In genomic region chr10:37589009-37589408, GRCm38 (mm10) we compare ENCODE assay signal across 31 mouse cellular contexts.
"Had no signal": no experiment of that assay in that cellular context is flagged by ENCODE, and none has a peak within 500 bp of the region (broad histone marks: within the 10 kb centered on the region; RNA-seq: fewer than 3 reads in every experiment).

No protein-coding gene starts in this region.

- H3K36me3 ChIP-seq: limb, embryonic 10.5 days; limb, embryonic 12.5 days; limb, embryonic 13.5 days; limb, embryonic 15.5 days; liver, embryonic 12.5 days; liver, embryonic 13.5 days; liver, embryonic 15.5 days; lung, embryonic 15.5 days; midbrain, embryonic 10.5 days; midbrain, embryonic 12.5 days; midbrain, embryonic 13.5 days; midbrain, embryonic 15.5 days; neural tube, embryonic 12.5 days; neural tube, embryonic 13.5 days had no signal

- H3K4me2 ChIP-seq: limb, embryonic 12.5 days; limb, embryonic 13.5 days; limb, embryonic 15.5 days; liver, embryonic 11.5 days; liver, embryonic 12.5 days; liver, embryonic 13.5 days; liver, embryonic 15.5 days; lung, embryonic 14.5 days; lung, embryonic 15.5 days; midbrain, embryonic 11.5 days; midbrain, embryonic 12.5 days; midbrain, embryonic 13.5 days; midbrain, embryonic 15.5 days; neural tube, embryonic 12.5 days; neural tube, embryonic 13.5 days had no signal

- H3K4me3 ChIP-seq: limb, embryonic 10.5 days; limb, embryonic 12.5 days; limb, embryonic 13.5 days; limb, embryonic 15.5 days; liver, embryonic 12.5 days; liver, embryonic 13.5 days; liver, embryonic 15.5 days; lung, embryonic 15.5 days; megakaryocyte, embryonic 14.5 days; midbrain, embryonic 10.5 days; midbrain, embryonic 12.5 days; midbrain, embryonic 13.5 days; midbrain, embryonic 15.5 days; myocyte; neural tube, embryonic 12.5 days; neural tube, embryonic 13.5 days had no signal

- H3K4me1 ChIP-seq: limb, embryonic 10.5 days; limb, embryonic 12.5 days; limb, embryonic 13.5 days; limb, embryonic 15.5 days; liver, embryonic 12.5 days; liver, embryonic 13.5 days; liver, embryonic 15.5 days; lung, embryonic 15.5 days; megakaryocyte, embryonic 14.5 days; midbrain, embryonic 10.5 days; midbrain, embryonic 12.5 days; midbrain, embryonic 13.5 days; midbrain, embryonic 15.5 days; neural tube, embryonic 12.5 days; neural tube, embryonic 13.5 days had no signal

- H3K27me3 ChIP-seq: limb, embryonic 12.5 days; limb, embryonic 13.5 days; limb, embryonic 15.5 days; liver, embryonic 12.5 days; liver, embryonic 13.5 days; liver, embryonic 15.5 days; lung, embryonic 15.5 days; megakaryocyte, embryonic 14.5 days; midbrain, embryonic 12.5 days; midbrain, embryonic 13.5 days; midbrain, embryonic 15.5 days; neural tube, embryonic 12.5 days; neural tube, embryonic 13.5 days had no signal

- H3K27ac ChIP-seq: limb, embryonic 10.5 days; limb, embryonic 12.5 days; limb, embryonic 13.5 days; limb, embryonic 15.5 days; liver, embryonic 12.5 days; liver, embryonic 13.5 days; liver, embryonic 14.5 days; liver, embryonic 15.5 days; lung, embryonic 15.5 days; macrophage; midbrain, embryonic 10.5 days; midbrain, embryonic 12.5 days; midbrain, embryonic 13.5 days; midbrain, embryonic 15.5 days; neural tube, embryonic 12.5 days; neural tube, embryonic 13.5 days had no signal

- H3K9me3 ChIP-seq: limb, embryonic 10.5 days; limb, embryonic 12.5 days; limb, embryonic 13.5 days; limb, embryonic 15.5 days; liver, embryonic 12.5 days; liver, embryonic 13.5 days; liver, embryonic 15.5 days; lung, embryonic 15.5 days; megakaryocyte, embryonic 14.5 days; midbrain, embryonic 10.5 days; midbrain, embryonic 12.5 days; midbrain, embryonic 13.5 days; midbrain, embryonic 15.5 days; neural tube, embryonic 12.5 days; neural tube, embryonic 13.5 days had no signal

- ATAC-seq: liver, embryonic 12.5 days; lung, postnatal 0 days; midbrain, embryonic 13.5 days; midbrain, embryonic 15.5 days; midbrain, embryonic 16.5 days had no signal

- H3K9ac ChIP-seq: limb, embryonic 12.5 days; limb, embryonic 13.5 days; limb, embryonic 15.5 days; liver, embryonic 12.5 days; liver, embryonic 13.5 days; liver, embryonic 14.5 days; liver, embryonic 15.5 days; lung, embryonic 14.5 days; lung, embryonic 15.5 days; midbrain, embryonic 12.5 days; midbrain, embryonic 13.5 days; midbrain, embryonic 15.5 days; neural tube, embryonic 12.5 days; neural tube, embryonic 13.5 days had no signal

- DNase-seq: left cerebral cortex, postnatal 4 days; liver, embryonic 13.5 days; lung, adult 18-20 months; lung, adult 2 months; lung, embryonic 14.5 days; lung, postnatal 10 days; lung, postnatal 14 days; lung, postnatal 36 days; lung, postnatal 4 days; midbrain, embryonic 14.5 days had no signal
